Mouse (Mus musculus): ENCODE measurements around the gene Ttyh2.

Gene Ttyh2

DNA sequence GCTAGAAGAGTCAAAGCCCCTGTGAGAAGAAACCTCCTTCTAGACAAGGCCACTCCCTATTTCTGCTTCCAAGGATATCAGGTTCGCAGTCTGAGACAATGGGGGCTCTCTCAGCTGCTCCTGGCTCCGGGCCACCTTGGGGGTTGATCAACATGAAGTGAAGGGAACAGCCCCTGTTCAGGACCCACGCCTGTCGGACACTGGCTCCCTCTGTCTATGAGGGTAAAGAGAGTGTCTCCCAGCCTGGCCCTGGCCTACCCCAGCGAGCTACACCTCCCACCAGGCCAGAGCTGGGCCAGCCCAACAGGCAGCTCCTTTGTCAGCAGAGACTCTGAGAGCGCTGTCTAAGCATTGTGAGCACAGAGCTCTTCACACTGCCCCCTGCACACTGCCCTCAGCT, 94.7 kb downstream of the Ttyh2 start:
- no peak for DNase-seq

Measured in cerebellum, postnatal 25 days (tissue).